Mouse (Mus musculus) gastrocnemius, postnatal 25 days (tissue): ENCODE data around the gene Brf1. TPM values are rescaled to one million over a fixed set of nuclear protein-coding genes. Genes with fewer than 3 reads are reported as not detected.

Experiments used
- DNase-seq: peaks from one replicate; pipeline ENCODE4 v3.0.0; 2022
- long read RNA-seq, 2 experiments: library from polyadenylated mRNA; stranded (forward); transcript quantifications; one replicate each; pipeline ENCODE4 v2.0.0; 2021
- total RNA-seq, 2 experiments: library from RNA; stranded (reverse); gene quantifications; 1 replicate in 1 of 2; 2 replicates in 1 of 2; pipeline ENCODE4 v1.2.3; 2021

Brf1 gene
- 10 to 100 TPM; 19.3 to 19.4 TPM for total RNA-seq
- long read RNA-seq, experiment 1, partial matches to known transcripts = 5 of 7 reads
- long read RNA-seq, experiment 1, other reads (novel, unspliced or antisense) = 2 of 7 reads
- long read RNA-seq, experiment 2, partial matches to known transcripts = 3 of 5 reads
- long read RNA-seq, experiment 2, other reads (novel, unspliced or antisense) = 2 of 5 reads

DNA sequence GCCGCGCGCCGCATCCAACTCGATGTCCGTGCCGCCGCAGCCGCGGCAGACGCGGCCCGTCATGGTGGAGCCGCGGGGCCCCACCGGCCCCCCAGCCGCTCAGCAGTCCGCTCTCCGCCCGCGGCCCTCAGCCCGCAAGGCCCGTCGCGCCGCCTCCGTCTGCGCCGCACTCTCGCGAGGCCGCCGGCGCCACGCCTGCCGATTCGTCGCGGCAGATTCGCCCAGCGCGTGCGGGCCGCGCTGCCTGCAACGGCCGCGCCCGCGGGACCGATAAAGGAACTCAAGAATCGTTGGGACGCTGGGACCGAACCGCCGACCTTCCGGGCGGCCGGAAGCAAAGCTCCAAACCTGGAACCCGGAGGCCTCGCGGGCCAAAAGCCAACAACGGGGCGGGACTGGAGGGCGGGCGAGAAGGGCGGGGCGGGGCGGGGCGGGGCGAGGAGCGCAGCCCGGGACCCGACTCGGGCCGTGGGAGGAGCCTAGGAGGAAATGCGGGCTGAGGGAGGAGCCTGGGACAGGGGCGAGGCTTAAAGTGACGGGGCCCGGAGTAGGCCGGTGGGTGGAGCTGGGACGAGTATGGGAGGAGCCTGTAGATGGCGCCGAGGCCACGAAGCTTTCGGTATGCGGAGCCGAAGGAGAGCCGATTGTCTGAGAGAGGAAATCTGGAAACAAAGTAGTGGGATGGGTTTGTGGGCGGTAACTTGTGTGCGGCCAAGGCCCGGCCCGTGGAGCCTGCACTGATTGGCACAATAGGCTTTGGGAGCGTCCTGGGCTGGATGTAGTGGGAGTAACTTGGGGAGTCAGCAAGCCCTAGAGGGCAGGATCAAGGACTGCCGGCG is at the start of gene Brf1:
Gene Brf1, minus strand, starts transcription at position 411 of the 839 bp plus-strand sequence.
- DNase-seq = peak; percentile 97

DNA sequence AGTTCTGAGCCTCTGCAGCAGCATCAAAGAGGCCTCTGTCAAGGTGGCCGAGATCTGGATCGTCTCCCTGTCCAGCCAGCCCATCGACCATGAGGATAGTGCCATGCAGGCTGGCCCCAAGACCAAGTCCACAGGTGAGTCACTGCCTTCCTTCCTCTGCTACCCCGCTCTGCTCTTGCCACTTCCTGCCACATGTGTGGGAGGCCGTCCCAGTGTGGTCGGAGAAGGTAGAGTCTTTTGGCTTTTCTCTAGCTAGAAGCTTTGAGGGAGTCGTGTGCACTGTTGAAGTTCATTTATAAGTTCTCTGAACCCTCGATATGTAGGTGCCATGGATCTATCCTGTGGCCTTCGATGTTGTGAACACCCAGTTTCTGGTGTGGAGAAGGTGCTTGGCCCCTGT is 49.3 kb upstream of the Brf1 start:
- no peak for DNase-seq

DNA sequence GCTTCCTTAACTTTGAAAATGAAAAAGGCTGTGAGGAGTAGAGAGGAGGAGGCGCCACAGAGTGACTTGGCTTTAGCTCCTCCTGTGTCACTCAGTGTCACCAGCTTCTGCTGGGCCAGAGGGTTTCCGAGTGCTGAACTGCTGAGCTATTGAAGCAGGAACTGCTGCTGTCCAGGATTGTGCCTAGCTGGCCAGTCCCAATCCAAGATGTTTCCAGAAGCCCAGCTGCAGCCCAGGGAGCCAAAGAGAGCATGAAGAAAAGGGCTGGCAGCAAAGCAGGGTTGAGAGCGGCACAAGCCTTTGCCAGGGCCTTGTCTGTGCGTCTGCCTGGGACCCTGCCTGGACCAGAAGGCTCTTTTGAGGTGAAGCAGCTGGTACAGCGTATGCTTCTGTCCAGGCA is 47.6 kb upstream of the Brf1 start:
- no peak for DNase-seq

DNA sequence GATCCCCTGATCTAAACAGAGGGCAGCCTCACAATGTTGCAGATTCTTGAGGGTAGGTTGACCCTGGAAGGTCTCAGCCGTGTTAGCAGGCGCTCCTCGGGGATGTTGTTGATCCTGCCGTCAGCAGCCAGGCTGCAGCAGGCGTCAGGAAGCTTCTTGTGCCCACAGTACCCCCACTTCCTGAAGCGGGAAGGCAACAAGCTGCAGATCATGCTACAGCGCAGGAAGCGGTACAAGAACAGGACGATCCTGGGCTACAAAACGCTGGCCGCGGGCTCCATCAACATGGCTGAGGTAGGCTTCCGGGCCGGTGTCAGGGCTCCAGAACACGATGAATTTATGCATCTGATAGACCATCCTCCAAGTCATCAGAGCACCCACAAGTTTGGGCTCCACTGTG is 46.4 kb upstream of the Brf1 start:
- DNase-seq = no peak

DNA sequence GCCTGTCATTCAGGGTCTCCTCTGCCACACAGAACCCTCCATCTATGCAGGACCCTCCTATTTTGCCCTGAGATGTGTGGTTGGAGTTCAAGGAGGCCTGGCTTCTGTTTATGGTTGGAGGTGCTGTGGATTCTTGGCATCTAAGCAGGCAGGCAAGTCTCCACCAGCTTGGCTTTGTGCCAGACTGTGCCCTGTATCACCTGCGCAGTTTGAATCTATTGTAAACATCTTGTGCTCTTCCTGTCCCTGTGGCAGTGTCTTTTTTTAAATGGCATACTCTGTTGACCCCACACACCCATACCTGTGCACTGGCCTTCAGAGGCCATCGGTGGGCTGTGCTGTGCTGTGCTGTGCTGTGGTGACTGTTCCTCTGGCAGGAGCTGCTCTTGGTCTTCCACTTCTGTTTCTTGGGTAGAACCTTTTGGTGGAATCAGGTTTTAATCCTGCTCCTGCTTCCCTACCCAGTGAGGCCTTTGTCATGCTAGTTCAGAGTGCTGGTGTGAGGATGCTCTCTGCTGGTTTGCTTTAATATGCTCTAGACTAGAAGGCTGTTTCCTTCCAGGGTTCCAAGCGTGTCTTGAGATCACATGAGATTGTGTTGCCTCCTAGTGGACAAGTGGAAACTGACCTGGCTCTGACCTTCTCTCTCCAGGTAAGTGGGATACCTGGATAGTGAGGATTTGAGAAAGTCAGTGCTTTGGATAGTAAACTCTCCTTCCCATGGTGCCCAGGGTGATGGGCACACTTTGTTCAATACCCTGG is 44.6 kb upstream of the Brf1 start:
- DNase-seq = no peak

DNA sequence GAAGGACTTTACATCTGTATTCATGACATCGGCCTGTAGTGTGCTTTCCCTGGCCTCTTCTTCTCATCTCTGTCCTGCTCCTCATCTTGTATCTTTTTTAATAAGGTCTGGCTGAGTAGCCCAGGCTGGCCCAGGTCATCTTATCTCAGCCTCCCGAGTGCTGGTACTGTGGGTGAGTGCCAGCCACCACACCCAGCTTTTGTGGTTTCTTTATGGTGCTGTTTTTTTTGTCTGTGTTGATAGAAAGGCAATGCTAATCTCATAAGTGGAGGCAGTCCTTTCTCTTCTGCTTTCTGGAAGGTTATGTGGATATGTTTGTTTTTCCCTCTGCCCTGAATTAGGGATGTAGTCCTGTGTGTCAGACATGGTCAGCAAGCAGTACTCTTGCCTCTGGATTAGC is 42.0 kb upstream of the Brf1 start:
- no peak for DNase-seq

DNA sequence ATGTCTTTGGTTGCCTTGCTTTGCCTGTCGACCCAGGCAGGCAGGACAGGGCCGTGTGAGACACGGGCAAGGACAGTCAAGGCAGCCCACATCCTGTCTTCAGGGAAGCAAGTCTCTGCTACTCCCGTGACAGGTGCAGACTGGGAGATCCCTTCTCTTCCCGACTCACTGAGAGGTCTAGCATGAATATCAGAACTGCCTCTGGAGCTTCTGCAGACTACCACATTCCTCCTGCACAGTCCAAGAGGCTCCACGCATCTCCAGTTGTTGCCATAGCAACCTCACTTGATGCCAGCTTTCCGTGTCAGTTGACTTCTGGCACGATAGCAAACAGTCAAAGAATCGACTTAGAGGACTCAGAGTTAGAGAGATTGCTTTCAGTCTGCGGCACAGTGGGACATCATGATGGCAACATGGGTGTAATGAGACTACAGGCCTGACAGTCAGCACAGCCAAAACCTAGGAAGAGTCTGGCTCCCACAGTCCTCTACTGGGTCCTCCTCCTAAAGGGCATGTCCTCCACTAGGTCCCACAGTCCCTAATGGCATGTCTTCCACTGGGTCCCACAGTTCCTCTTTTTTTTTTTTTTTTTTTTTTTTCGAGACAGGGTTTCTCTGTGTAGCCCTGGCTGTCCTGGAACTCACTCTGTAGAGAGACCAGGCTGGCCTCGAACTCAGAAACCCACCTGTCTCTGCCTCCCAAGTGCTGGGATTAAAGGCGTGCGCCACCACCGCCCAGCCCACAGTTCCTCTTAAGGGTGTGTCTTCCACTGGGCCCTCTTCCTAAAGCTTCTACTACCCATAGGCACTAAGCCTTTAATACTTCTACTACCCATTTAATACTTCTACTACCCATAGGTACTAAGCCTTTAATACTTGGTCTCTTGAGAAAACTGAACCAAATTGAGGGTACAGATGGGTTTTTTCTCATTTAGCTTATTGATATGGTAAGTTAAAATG is 41.3 kb upstream of the Brf1 start:
- DNase-seq = peak; percentile 48

DNA sequence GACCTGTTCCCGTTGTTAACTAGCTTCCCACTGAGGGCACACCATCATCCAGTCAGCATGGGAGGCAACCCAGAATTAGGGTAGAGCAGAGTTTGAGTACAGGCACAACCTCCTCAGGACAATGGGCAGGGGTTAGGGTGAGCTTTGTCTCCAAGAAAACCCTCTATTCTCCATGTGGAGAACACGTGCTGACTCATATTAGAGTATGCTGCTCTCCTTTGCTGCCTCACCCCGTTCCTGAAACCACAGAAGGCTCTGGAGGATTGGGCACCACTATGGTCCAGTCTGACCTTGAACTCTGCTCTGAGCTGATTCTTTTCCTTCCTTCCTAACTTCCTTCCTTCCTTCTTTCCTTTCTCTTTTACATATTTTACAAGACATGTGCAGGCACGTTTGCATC is 37.9 kb upstream of the Brf1 start:
- DNase-seq = no peak

DNA sequence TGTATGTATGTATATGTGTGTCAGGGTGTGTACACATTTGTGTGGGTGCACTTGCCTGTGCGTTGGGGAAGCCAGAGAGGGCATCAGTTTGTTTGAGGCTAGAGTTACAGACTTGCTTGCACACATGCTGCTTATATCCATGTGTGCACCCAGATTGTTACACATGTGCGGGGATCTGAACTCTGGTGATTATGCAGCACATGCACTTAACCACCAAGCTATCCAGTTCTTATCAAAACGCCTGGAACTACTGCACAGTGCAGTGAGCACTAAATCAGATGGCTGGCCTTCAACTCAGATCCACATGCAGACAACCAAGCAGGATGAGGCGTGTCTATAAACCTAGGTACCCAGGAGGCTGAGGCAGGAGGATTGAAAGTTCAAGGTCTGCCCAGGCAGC is 36.5 kb upstream of the Brf1 start:
- no peak for DNase-seq

DNA sequence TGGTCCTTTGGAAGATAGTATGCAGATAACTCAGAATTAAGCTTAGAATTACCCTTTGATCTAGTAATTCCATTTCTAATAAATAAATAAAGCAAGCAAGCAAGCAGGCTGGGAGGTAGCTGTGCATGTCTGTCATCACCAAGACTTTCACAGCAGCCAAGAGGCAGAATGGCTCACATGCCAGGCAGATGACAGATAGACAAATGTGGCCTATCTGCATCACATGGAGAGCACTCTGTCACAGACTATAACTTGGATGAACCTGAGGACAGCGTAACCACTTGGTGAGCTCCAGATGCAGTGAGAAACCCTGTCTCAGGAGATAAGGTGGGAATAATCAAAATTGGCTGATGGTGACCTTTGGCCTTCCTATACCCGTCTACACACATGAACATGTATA is 34.6 kb upstream of the Brf1 start:
- no peak for DNase-seq

DNA sequence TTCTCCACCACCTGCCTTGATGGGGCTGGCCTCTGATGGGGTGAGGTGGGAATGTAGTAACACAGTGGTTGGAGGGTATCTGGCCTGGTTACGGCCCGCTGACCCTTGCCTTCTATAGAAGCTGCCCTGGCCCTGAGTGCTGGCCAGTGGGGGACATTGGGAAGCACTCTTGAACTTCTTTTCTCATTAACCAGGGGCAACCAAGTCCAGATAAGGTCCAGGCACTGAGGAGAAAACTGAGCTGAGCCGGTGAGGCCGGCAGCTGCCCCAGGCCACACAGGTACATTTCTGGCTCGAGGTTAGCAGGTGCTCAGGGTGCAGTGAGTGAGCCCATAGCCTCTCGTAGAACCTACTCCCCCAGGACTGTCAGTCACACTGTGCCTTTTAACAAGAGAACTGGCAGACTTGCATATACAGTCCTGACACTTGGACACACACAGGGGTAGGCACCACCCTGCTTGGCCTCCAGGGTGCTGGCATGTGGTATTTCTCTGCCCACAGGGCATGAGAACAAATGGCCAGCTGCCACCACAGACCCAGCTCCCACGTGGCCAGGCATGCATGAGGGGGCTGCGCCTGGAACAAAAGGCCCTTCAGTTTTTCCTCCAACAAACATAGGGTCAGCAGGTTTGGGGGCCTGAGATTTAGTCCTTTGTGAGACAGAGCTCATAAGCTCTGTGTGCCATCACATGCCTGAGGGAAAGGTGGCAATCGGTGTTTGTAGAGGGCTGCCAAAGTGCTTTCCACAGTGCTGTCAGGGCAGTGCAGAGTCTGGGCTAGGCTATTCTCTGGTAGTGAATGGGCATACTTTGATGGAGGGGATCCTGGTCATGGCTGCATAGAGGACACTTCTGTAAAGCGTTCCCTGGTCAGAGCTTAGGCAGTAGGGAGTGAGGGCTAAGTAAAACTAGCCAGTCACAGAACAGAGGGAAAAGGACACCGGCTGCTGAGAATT is 32.1 kb upstream of the Brf1 start:
- no peak for DNase-seq

DNA sequence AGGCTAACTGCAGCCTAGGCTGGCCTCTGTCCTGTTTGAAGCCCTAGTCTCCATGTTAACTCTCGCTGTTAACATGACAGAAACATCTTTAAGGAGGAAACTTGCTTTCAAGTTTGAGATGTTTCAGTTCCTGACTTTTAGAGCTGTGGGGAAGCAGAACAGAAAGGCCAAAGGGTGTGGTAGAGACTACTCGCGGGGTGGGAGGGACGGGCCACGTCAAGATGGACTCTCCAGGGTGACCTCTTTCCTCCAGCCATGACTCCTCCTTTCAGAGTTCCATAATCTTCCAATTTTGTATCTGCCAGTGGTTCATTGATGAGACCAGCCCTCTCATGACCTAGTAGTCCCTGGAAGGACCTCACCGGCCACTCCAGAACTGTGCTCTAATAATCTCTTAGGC is 30.9 kb upstream of the Brf1 start:
- DNase-seq = no peak

DNA sequence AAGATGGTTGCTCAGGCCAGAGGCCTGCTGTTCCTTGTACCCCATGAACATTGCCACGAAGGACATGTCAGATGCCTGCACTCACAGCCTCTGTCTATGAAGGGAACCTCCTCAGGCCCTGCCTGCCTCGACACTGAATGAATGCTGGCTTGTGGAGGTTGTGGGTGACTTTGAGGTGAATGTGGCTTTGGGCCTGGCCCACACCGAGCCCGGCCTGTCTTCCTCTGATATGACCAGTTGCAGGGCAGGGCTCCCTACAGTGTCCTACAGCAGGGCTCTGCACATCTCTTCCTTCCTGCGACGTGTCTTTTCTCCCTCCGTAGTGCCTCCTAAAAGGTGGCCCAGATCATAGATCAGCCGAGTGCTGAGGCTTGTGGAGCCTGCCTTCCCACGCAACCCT is 30.5 kb upstream of the Brf1 start:
- DNase-seq = no peak

DNA sequence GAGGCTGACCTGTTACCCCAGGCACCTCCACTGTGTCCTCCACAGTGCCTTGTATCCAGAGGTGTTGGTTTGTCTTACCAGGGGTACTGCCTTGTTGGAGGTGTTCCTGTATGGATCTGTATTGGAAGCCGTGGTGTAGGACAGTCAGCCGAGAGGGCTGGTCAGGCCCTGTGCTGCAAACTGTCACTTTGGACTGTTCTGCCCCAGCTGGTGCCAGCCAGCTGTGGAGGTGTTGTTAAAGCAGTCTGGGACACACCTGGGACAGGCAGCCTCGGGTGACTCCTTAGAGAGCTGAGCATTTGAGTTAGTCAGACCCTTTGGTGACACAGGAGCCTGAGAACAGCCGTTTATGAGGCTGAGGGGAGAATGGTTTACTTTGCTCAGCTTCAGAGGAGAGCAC is 29.5 kb upstream of the Brf1 start:
- DNase-seq = no peak

DNA sequence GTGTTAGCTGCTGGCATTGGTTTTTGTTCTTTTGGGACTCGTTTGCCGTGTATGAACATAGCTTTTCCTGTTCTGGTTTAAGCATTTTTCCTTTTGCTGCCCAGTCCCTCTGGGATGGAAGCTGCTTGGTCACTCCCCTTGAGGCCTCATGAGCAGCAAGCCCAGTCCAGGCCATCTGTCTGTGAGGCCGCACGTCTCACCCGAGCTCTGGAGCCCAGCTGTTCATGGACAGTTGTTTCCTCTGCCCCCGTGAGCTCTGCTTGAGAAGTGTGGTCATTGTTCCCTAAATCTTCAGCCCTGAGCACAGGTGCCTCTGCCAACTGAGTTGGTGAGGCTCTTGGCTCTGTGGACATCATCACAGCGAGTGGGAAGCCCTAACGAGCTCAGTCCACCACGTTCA is 28.4 kb upstream of the Brf1 start:
- peak; percentile 54 for DNase-seq

DNA sequence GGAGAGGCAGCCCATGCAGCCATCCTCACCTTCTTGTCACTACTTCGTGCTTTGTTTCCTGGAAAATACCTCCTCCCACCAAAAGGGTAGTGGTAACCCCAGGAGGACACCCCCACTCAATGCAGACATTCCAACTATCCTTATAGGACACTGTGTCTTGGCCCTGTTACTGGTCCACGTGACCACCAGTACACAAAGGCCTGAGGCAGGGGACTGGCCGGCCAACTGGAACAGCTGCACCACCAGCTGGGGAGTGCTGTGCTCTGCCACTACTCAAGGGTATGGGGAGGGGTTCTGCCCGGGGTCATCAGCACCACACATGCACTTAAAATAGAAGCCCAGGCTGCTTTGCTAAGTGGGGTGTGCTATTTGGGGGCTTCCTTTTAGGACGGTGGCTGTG is 27.6 kb upstream of the Brf1 start:
- no peak for DNase-seq

DNA sequence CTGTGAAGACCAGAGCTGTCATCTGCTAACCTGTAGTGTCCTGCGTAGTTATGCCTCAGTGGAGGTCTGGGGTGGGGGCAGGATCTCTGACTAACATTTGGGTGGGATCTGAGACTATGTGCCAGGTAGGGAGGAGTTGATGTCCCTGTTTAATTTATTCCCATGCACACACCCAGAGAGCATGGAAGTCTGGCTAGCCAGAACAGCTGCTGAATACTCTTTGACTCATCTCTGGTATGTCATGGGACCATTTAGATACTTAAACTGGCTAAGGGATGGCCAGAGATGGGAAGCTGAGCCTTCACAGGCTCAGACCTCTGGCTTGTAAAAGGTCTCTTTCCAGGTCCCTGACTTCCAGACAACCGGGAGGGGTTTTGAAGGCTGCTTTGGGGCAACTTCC is 27.0 kb upstream of the Brf1 start:
- no peak for DNase-seq

DNA sequence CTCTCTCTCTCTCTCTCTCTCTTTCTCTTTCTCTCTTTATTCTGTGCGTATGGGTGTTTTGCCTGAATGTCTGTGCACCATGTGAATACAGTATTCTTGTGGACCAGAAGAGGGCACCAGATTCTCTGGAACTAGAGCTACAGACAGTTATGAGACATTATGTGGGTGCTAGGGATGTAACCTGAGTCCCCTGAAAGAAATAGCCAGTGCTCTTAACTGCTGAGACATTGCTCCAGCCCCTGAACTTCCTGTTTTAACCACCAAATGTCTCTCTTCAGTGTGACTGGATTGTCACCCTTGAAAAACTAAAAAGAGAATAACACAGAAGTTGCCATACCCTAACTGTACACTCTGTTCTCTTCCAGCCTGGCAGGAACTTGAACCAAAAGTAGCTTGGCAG is 26.1 kb upstream of the Brf1 start:
- no peak for DNase-seq

DNA sequence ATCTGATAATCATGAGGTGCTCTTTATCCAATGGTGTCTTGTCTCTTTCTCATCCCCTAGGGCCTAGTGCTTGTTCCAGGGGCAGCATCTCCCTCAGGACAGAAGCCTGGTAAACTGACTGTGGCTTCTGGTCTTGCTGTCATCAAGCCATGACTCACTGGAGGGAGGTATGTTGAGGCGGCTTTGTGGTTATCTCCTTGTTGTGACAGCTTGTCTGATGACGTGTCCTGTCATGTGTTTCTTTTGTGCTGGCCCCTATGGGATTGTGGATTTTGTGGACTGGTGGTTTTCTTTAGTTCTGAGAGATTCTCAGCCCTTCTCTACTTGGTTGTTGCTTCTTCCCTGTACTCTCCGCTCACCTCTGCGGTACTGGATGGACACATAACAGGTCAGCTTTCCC is 22.6 kb upstream of the Brf1 start:
- no peak for DNase-seq

DNA sequence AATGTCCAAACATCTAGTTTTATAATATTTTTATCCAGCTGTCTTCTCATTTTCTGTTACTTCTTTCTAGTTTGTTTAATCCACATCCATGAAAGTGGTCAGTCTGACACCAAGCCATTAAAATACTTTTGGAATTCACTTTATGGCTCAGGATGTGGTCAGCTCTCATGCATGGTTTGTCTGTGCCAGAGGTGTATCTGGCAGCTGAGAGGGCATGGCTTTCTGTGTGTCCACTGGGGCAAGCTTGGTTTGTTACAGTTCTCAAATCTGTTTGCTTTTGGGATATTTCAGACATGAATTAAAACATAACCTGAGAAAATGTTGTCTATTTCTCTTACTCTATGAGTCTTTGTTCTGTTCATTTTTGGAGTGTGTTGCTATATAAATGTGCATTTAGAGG is 21.0 kb upstream of the Brf1 start:
- no peak for DNase-seq

DNA sequence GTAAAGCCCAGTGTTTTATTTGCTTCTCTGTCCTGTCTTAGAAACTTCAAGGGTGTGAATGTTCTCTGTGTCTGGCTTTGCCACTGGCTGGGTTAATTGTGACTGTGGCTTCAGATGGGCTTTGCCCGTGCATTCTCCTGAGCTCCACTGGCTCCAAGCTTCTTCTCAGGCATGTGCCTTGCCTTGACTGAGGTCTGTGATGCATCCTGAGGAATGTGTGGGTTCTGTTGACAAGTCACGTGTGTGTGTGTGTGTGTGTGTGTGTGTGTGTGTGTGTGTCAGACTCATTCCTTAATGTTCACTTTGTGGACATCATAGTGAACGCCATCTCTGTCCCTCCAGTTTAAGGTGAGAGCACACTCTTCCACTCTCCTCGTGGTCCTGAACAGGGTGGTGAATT is 18.3 kb upstream of the Brf1 start:
- DNase-seq = no peak
